Mouse (Mus musculus) midbrain, embryonic 13.5 days (tissue): ENCODE measurements around the gene Wwc1. TPM values are rescaled to one million over a fixed set of nuclear protein-coding genes. Genes with fewer than 3 reads are reported as not detected.
"Not testable (repeated sequence)": the region's sequence is repeated elsewhere in the genome, so short reads cannot be mapped to it uniquely, and the experiment has no call there.

Experiments used
- ATAC-seq: fragments of 200-750 bp; cut with Nextera tagmentation; 2 replicates; pipeline ENCODE4 v1.8.0; 2017; ENCODE audit warnings: mild to moderate bottlenecking, moderate TSS enrichment, moderate library complexity
- H3K27ac ChIP-seq: fragments of 300-500 bp; sonication (generic); 2 replicates; pipeline ENCODE4 v1.5.1; 2015; ENCODE audit warnings: inconsistent platforms, mild to moderate bottlenecking, moderate library complexity
- H3K27me3 ChIP-seq: fragments of 300-500 bp; sonication (generic); 2 replicates; pipeline ENCODE4 v1.6.1; 2015; ENCODE audit warnings: mild to moderate bottlenecking, inconsistent platforms
- H3K36me3 ChIP-seq: fragments of 300-500 bp; sonication (generic); 2 replicates; pipeline ENCODE4 v1.6.1; 2015; ENCODE audit warnings: mild to moderate bottlenecking, inconsistent platforms
- H3K4me1 ChIP-seq: fragments of 300-500 bp; sonication (generic); replicated peaks from 2 replicates; pipeline ENCODE4 v1.6.1; 2015; ENCODE audit warnings: inconsistent platforms
- H3K4me2 ChIP-seq: fragments of 300-500 bp; sonication (generic); replicated peaks from 2 replicates; pipeline ENCODE4 v1.6.1; 2015; ENCODE audit warnings: moderate library complexity, mild to moderate bottlenecking, inconsistent platforms
- H3K4me3 ChIP-seq: fragments of 300-500 bp; sonication (generic); replicated peaks from 2 replicates; pipeline ENCODE4 v1.5.1; 2015; ENCODE audit warnings: mild to moderate bottlenecking, inconsistent platforms
- H3K9ac ChIP-seq: fragments of 300-500 bp; sonication (generic); replicated peaks from 2 replicates; pipeline ENCODE4 v1.6.1; 2015; ENCODE audit warnings: mild to moderate bottlenecking, inconsistent platforms
- H3K9me3 ChIP-seq: fragments of 300-500 bp; sonication (generic); 2 replicates; pipeline ENCODE4 v1.6.1; 2016; ENCODE audit warnings: mild to moderate bottlenecking, inconsistent platforms
- WGBS: fragments of 180-500 bp; shearing (Covaris S2); methylation state at CpG from one replicate; pipeline ENCODE4 v1.1.7; 2015; 5-methylcytosine and 5-hydroxymethylcytosine counted together
- polyA plus RNA-seq: library from polyadenylated mRNA; unstranded; fragments of >200 nt; fragmentation: Nextera tagmentation; extraction: Ambion mirVana; gene quantifications from 2 replicates; pipeline ENCODE4 v1.2.1, GENCODE M21; 2015

Wwc1 gene
- polyA plus RNA-seq, 1 experiment from 2014 or later: 7.0 TPM

DNA sequence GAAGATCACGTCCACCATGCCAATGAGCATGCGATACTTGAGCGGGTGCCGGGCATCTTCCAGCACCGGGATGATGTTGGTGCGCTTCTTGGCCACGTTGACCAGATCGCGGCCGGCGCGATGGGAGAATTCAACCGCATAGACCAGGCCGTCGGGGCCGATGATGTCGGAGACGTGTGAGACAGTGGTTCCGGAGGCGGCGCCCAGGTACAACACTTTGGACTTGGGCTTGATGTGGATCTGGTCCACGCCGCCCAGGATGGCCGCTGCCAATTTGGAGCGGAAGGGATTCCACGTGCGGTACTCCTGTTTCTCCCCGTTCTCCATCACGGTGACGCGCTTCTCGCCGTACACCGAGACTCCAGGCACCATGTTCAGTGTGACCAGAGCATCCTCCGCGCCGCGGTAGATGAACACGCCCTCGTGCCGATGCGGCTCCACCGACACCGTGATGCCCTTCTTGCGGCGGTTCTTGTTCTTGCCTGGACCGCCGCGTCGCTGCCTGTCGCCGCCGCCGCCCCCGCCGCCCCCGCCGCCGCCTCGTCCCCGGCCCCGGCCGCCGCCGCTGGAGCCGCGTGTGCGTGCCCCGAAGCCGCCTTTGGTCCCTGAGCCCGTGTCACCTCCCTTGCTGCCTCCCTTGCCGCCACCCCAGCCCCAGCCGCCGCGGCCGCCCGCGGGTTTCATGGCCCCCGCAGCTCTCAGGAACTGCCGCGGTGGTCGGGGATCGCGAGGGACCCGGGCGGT lies 182.4 kb downstream of the Wwc1 start:
- Histone ChIP-seq H3K9ac (peak overlapping the region; percentile 82), H3K4me2 (peak overlapping the region; percentile 85), H3K9me3 (no peaks in the 10 kb centered on the region), H3K4me3 (peak overlapping the region; percentile 72), H3K27ac (peak overlapping the region; percentile 89), H3K4me1 (peaks cover 21% of the 10 kb centered on the region), H3K36me3 (no peaks in the 10 kb centered on the region), H3K27me3 (peaks cover 43% of the 10 kb centered on the region)
- 3% methylated on average over 80 of the region's 86 CpGs for WGBS
- peak; percentile 81 for ATAC-seq

DNA sequence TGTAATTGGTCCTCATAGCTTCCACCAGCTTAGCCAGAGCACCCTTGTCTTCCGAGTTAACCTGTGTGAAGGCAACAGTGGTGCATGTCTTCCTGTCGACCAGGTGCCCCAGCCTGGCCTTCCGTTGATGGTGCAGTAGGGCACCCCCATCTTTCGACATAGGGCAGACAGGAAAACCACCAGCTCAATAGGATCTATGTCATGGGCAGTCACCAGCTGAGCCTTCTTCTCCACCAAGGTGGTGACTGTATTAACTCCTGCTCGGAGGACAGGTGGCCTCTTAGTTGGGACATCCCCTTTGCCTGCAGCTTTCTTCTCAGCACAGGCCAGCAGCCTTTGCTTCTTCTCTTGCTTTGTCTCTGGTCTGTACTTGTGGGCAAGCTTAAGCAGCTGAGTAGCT lies 187.5 kb downstream of the Wwc1 start:
- H3K4me3 ChIP-seq, H3K9me3 ChIP-seq, H3K4me2 ChIP-seq, H3K27ac ChIP-seq, H3K9ac ChIP-seq, ATAC-seq: not testable (repeated sequence)
- H3K27me3 ChIP-seq: peaks cover 25% of the 10 kb centered on the region
- H3K36me3 ChIP-seq: peaks cover 17% of the 10 kb centered on the region
- WGBS: 81% methylated on average over 5 of the region's 5 CpGs
- H3K4me1 ChIP-seq: peaks cover 15% of the 10 kb centered on the region

DNA sequence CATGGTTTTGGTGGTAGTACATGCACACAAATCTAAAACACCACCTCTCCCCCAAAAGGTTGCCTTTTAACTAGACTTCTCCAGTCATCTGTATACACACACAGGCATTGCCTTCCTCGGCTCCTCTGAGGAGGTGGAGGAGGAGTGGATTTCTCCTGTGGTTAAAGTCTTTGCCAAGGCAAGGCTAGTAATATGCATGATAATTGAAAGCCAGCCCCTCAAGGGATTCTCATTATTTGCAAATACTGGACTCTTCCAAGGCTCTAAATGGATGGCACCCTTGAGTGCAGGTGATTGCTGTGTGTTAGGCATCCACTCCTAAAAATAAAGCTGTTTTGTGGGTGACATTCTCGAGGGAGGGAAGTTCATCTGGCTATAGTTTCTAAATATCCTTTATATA lies 191.9 kb downstream of the Wwc1 start:
- no peak overlapping the region for H3K4me2 ChIP-seq
- H3K9me3 ChIP-seq: no peaks in the 10 kb centered on the region
- H3K9ac ChIP-seq: no peak overlapping the region
- no peaks in the 10 kb centered on the region for H3K27me3 ChIP-seq
- 48% methylated on average over 2 of the region's 2 CpGs for WGBS
- ATAC-seq: no peak
- no peak overlapping the region for H3K4me3 ChIP-seq
- H3K27ac ChIP-seq: no peak overlapping the region
- H3K36me3 ChIP-seq: peaks cover 42% of the 10 kb centered on the region
- no peaks in the 10 kb centered on the region for H3K4me1 ChIP-seq

Other genes with a start within 250 kb of the Wwc1 start
- 22.4 and 23.6 TPM in 2 replicates for gene Pank3, start 211.0 kb downstream of the Wwc1 start, polyA plus RNA-seq
- 8.6 and 13.2 TPM in 2 replicates for gene Fbll1, start 181.6 kb downstream of the Wwc1 start, polyA plus RNA-seq
- 74.0 and 80.0 TPM in 2 replicates for gene Rars, start 146.0 kb downstream of the Wwc1 start, polyA plus RNA-seq